Mouse (Mus musculus): Measurements from ENCODE around the gene Akap4. TPM values are rescaled to one million over a fixed set of nuclear protein-coding genes. Genes with fewer than 3 reads are reported as not detected.

The Akap4 gene
- polyA plus RNA-seq, 1 experiment from 2014 or later = not detected

Other genes with a start within 250 kb of the Akap4 start
- gene Ccnb3, start 25.9 kb upstream of the Akap4 start, polyA plus RNA-seq (2015; fragmentation: Nextera tagmentation; extraction: Ambion mirVana) = 0.16 and 0.22 TPM in 2 replicates

Data from heart, embryonic 15.5 days (tissue).